Mouse (Mus musculus) right cerebral cortex, postnatal 10 days (tissue): Measurements from ENCODE around the gene Exosc5.

ENCODE experiments used
- DNase-seq, 2 experiments: peaks; one replicate each; pipeline ENCODE4 v3.0.0; 2021; ENCODE audit warnings: low spot score in 2 of 2

Exosc5 gene

DNA sequence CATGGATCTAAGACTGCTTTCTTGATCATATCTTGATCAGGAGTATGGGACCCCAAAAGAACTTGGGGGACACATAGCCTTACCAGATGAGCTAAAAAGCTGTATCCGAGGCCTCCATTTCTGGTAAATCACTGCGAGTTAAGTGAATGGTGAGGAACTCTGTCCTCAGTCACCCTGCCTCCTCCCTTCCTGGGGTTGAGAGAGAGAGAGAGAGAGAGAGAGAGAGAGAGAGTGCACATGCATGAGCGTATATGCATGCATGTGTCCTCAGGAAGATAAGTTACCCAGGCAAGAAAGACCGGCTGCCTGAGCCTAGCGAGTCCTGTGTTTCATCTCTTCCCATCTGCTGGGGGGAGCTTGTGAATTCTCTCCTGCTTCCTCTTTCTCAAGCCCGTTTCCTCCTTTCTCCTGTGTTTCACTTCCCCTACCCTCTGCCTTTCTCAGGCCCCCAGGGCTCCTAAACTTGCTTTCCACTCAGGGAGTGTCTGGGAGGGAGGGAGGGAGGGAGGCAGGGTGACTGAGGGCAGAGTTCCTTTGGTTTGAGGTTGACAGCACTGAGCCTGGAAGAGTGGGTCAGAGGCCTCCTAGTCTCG is 47.7 kb downstream of the Exosc5 start:
- DNase-seq: peak in 1 of 2 experiments; percentile 64

GRCm38 (mm10) chr7:25707581-25708292 is 48.8 kb downstream of the Exosc5 start:
- DNase-seq: no peak

- peak; percentile 73 to 74 for DNase-seq
Observed at GRCm38 (mm10) chr7:25709961-25710360, 51.0 kb downstream of the Exosc5 start.

GRCm38 (mm10) chr7:25710519-25711130 is 51.7 kb downstream of the Exosc5 start:
- DNase-seq: peak in 1 of 2 experiments; percentile 49

DNA sequence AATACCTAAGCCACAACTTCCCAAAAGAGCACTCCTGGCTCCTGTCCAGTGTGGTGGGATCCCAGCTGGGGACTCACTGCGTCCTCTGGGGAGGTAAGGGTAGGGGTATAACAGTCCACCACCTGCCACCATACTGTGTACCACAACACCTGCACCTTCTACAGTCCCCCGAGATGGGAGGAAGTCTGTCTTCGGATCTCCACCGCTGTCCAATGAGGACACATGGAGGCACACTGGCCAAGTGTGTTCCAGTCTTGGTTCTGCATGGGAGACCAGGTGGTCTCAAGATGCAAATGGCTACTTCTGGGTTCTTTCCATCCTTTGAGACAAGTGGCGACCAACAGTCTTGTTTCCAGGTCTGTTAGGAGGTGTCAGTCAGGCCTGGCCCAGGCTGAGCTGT is 52.2 kb downstream of the Exosc5 start:
- no peak for DNase-seq

DNA sequence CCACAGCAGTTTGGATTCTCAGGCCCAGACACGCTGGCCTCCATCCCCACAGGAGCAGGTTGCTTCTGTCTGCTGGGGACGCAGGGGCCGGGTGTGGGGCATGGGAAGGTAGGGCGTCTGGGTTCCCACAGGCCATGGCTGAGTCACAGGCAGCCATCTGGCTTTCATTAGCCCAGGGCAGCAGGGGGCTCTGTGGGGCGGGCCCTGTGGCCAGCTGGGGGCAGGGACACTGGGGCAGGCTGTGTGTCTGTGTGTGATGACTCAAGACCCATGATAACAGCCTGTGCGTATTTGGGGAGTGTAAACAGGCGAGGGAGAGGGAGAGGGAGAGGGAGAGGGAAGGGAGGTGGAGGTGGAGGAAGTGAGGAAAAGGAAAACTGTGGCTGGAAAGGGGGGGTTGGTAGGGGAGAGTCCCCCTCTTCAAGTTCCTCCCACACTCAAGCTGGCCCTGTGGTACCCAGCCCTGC is 52.8 kb downstream of the Exosc5 start:
- DNase-seq: no peak

DNA sequence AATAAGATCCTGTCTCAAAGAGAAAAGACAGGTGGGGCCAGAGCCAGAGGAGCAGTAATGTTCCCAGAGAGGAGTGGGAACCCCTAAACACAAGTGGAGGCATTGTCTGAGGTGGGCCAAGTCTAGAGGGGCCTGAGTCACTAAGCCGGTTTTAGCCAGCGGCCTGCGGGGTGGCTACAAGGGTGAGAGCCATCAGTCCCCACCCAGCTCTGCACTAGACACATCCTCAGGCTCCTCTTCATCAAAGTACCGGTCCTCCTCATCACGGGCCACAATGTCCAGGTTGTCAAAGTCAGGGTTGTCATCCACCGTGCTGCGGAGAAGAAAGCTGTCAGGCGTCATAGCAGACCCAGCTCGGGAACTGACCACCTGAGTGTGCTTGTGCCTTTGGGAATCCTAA is 53.8 kb downstream of the Exosc5 start:
- DNase-seq: no peak

DNA sequence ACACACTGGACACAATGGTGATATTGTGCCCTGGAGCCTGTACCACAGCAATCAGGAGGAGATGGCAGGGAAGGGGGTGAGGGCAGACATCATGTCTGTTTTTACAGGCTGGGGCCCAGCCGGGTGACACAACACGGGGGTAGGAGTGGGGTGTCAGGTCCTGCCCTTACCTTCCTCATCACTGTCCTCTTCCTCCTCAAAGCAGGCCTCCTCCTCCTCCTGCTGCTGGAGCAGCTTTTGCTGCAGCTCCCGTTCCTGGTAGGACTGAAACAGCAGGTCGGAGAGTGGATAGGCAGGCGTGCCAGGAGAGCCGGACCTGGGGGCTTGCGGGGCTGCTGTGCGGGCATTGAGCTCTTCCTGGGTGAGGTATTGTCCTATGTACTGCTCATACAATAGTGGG is 55.6 kb downstream of the Exosc5 start:
- no peak for DNase-seq

DNA sequence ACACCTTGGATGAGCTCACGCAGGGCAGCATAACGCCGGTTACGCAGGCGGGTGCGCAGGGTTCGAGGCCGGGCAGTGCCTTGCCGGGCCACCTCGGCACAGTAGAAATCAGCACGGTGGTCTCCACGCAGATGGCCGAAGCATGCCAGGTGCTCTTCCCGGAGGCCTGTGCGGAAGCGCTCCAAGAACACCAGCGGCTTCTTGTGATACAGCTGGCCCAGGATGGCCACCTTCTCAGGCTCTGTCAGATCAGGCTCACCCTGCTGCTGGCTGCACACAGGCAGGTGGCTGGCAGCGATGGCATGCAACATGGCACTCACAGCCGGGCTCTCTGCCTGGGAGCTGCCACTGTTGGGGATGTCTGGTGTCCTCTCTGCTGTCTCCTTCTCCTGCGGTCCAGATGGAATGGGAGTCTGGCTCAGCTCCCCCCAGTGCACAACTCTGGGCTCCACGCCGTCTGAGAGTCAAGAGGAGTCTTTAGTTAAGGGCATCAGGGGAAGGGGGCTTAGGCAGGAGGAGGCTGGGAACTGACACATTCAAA is 56.8 kb downstream of the Exosc5 start:
- peak in 1 of 2 experiments; percentile 35 for DNase-seq

DNA sequence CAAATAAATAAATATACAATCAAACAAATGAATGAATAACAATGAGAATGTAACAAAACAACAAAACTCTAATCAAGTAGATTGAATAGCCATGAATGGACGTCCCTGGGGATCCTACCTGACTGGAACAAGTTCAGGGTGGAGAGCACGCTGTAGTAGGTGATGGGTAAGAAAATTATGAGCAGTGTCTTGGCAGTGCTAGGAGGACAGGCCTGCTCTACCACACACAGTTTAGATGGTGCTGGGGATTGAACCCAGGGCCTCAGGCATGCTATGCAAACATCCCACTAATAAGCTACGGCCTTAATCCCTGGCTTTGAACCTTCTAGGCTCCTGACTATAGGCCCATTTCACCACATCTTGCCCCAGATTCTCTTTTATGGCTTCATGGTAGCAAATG is 58.5 kb downstream of the Exosc5 start:
- no peak for DNase-seq

GRCm38 (mm10) chr7:25718788-25719417 is 59.9 kb downstream of the Exosc5 start, which contains the start of gene Ccdc97:
TSS of gene Ccdc97 (minus strand) at chr7:25719088.
- DNase-seq: peak; percentile 96 to 97

DNA sequence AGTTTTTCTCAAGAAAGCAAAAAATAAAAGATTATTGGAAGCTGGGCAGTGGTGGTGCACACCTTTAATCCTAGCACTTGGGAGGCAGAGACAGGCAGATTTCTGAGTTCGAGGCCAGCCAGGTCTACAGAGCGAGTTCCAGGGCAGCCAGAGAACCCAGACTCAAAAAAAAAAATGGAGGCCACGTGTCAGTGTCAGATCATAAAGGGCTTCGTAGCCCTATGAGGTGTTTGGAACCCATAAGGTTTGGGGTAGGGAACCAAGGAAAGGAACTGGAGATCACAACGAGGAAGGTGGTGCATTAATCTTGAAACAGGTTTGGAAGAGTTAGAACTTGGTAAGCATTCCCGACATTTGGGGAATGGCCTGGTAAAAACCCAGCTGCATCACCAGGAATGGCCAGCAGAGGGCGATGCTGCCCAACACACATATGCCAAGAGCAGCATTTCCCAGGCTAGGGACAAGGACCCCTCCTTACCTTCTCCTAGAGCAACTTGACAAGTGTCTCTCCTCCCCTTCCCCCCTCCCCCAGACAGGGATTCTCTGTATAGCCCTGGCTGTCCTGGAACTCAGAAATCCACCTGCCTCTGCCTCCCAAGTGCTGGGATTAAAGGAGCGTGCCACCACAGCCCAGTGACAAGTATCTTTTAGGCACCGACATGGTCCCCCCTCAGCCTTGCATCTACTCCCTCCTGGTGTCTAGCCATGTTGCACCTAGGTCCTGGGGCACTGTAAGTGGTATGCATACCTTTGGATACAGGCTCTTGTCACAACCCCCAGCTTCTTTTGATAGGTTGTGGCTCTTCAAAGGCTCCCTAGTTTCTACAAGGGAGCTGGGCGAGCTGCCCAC is 61.0 kb downstream of the Exosc5 start:
- DNase-seq: peak; percentile 83 to 84

GRCm38 (mm10) chr7:25720760-25721159 is 61.8 kb downstream of the Exosc5 start:
- no peak for DNase-seq
